10 mouse cellular contexts compared by ENCODE assay signal in genomic region chr9:98030715-98031114, GRCm38 (mm10). TPM values are rescaled to one million over a fixed set of nuclear protein-coding genes. Genes with fewer than 3 reads are reported as not detected.
DNase-seq lines count a peak whose midpoint lies in the region; ATAC-seq and TF ChIP-seq lines count a peak whose summit lies in the region.
"Had no signal": no experiment of that assay in that cellular context is flagged by ENCODE, and none has a peak within 500 bp of the region (broad histone marks: within the 10 kb centered on the region; RNA-seq: fewer than 3 reads in every experiment).

No protein-coding gene starts in this region.

- TF ChIP-seq EP300 in heart, adult 2 months (IDR thresholded peaks at IDR 0.05; ENCODE audit: insufficient read depth, low read depth, low read length): no peak
- no peak for TF ChIP-seq EP300 in liver, embryonic 14.5 days (IDR thresholded peaks at IDR 0.05; ENCODE audit: low read depth)

- H3K27ac ChIP-seq in heart, adult 2 months: no peak overlapping the region
- H3K27ac ChIP-seq in heart, embryonic 10.5 days: no peak overlapping the region
- H3K27ac ChIP-seq in liver, embryonic 14.5 days: no peak overlapping the region
- H3K27ac ChIP-seq in liver, embryonic 11.5 days (ENCODE audit: low read depth, low read length): no peak overlapping the region
- no peak overlapping the region for H3K27ac ChIP-seq in midbrain, embryonic 15.5 days

- H3K4me2 ChIP-seq in liver, embryonic 14.5 days (ENCODE audit: low read depth): no peak overlapping the region
- no peak overlapping the region for H3K4me2 ChIP-seq in liver, embryonic 11.5 days
- H3K4me2 ChIP-seq in midbrain, embryonic 15.5 days: peak overlapping the region; percentile 33

- no peaks in the 10 kb centered on the region for H3K4me1 ChIP-seq in heart, adult 2 months (ENCODE audit: control insufficient read depth, insufficient read depth, low read length)
- H3K4me1 ChIP-seq in heart, embryonic 10.5 days: peaks cover 14% of the 10 kb centered on the region
- H3K4me1 ChIP-seq in liver, embryonic 14.5 days (replicated peaks; ENCODE audit: control insufficient read depth in 2 of 2, insufficient read depth in 2 of 2, low read length in 1 of 2): no peaks in the 10 kb centered on the region
- H3K4me1 ChIP-seq in liver, embryonic 11.5 days (replicated peaks; ENCODE audit: control insufficient read depth, insufficient read depth, low read length): no peaks in the 10 kb centered on the region
- peaks cover 19% of the 10 kb centered on the region for H3K4me1 ChIP-seq in midbrain, embryonic 15.5 days

- no peak for TF ChIP-seq POLR2A in heart, adult 2 months (IDR thresholded peaks at IDR 0.05; ENCODE audit: insufficient read depth, low read depth, low read length)

- no peak overlapping the region for H3K9ac ChIP-seq in heart, adult 2 months (ENCODE audit: low read depth, low read length)
- H3K9ac ChIP-seq in liver, embryonic 14.5 days (replicated peaks): no peak overlapping the region
- no peak overlapping the region for H3K9ac ChIP-seq in liver, embryonic 11.5 days (ENCODE audit: low read depth, low read length)
- no peak overlapping the region for H3K9ac ChIP-seq in midbrain, embryonic 15.5 days

- H3K27me3 ChIP-seq in heart, adult 2 months (ENCODE audit: control insufficient read depth, insufficient read depth, low read length): peaks cover 12% of the 10 kb centered on the region
- H3K27me3 ChIP-seq in heart, embryonic 10.5 days (ENCODE audit: insufficient read depth, poor library complexity, severe bottlenecking): peaks cover 57% of the 10 kb centered on the region
- peaks cover 38% of the 10 kb centered on the region for H3K27me3 ChIP-seq in liver, embryonic 14.5 days (ENCODE audit: control insufficient read depth, insufficient read depth, low read length)
- peaks cover 37% of the 10 kb centered on the region for H3K27me3 ChIP-seq in liver, embryonic 11.5 days (replicated peaks; ENCODE audit: control insufficient read depth, insufficient read depth, low read length)
- H3K27me3 ChIP-seq in midbrain, embryonic 15.5 days (replicated peaks): peaks cover 25% of the 10 kb centered on the region

- intact Hi-C loops in heart, adult 2 months (cut with DNase I): loop anchor here (5.0 kb wide), 2 partner anchors 512 to 573 kb away; no protein-coding TSS in a partner anchor

- no peak overlapping the region for H3K4me3 ChIP-seq in heart, adult 2 months
- H3K4me3 ChIP-seq in heart, embryonic 10.5 days: no peak overlapping the region
- no peak overlapping the region for H3K4me3 ChIP-seq in liver, embryonic 14.5 days (ENCODE audit: insufficient read depth in 1 of 2, low read depth in 2 of 2, low read length in 2 of 2)
- H3K4me3 ChIP-seq in liver, embryonic 11.5 days (ENCODE audit: low read depth, low read length): no peak overlapping the region
- 0 out of 2 replicates have a peak overlapping the region, but pooled peaks have one; percentile 16 for H3K4me3 ChIP-seq in midbrain, embryonic 15.5 days

- TF ChIP-seq CTCF in heart, adult 2 months (IDR thresholded peaks at IDR 0.05): peak; percentile 95
- peak; percentile 32; the same call in 1 of the 2 replicates for TF ChIP-seq CTCF in liver, embryonic 14.5 days (IDR thresholded peaks at IDR 0.05; ENCODE audit: low read depth)

- H3K9me3 ChIP-seq in heart, embryonic 10.5 days: no peaks in the 10 kb centered on the region
- H3K9me3 ChIP-seq in liver, embryonic 14.5 days (ENCODE audit: control insufficient read depth, low read length): no peaks in the 10 kb centered on the region
- no peaks in the 10 kb centered on the region for H3K9me3 ChIP-seq in liver, embryonic 11.5 days (ENCODE audit: control insufficient read depth, low read length)
- no peaks in the 10 kb centered on the region for H3K9me3 ChIP-seq in midbrain, embryonic 15.5 days

- DNase-seq in heart, adult 2 months: no peak
- DNase-seq in heart, embryonic 10.5 days (ENCODE audit: low spot score): no peak
- no peak for DNase-seq in liver, embryonic 14.5 days (ENCODE audit: low read depth in 3 of 3, low spot score in 3 of 3)
- DNase-seq in liver, embryonic 11.5 days (ENCODE audit: low spot score): no peak
- peak; percentile 36 to 58 for DNase-seq in cerebellum, postnatal 10 days
- no peak for DNase-seq in urinary bladder, postnatal 25 days (ENCODE audit: low spot score)

- H3K79me2 ChIP-seq in heart, adult 2 months (replicated peaks; ENCODE audit: control insufficient read depth, insufficient read depth, low read length): no peaks in the 10 kb centered on the region

- WGBS in heart, adult 2 months: 10% methylated on average over 2 of the region's 2 CpGs
- 23% methylated on average over 2 of the region's 2 CpGs for WGBS in heart, embryonic 10.5 days
- WGBS in liver, embryonic 14.5 days (ENCODE audit: insufficient replicate concordance): 12% methylated on average over 2 of the region's 2 CpGs
- 18% methylated on average over 2 of the region's 2 CpGs for WGBS in liver, embryonic 11.5 days
- WGBS in midbrain, embryonic 15.5 days: 20% methylated on average over 2 of the region's 2 CpGs

- no peaks in the 10 kb centered on the region for H3K36me3 ChIP-seq in heart, adult 2 months (ENCODE audit: control insufficient read depth, insufficient read depth, low read length)
- no peaks in the 10 kb centered on the region for H3K36me3 ChIP-seq in heart, embryonic 10.5 days
- no peaks in the 10 kb centered on the region for H3K36me3 ChIP-seq in liver, embryonic 14.5 days (replicated peaks; ENCODE audit: control insufficient read depth, insufficient read depth, low read depth)
- no peaks in the 10 kb centered on the region for H3K36me3 ChIP-seq in liver, embryonic 11.5 days (ENCODE audit: control insufficient read depth, insufficient read depth, low read length)
- no peaks in the 10 kb centered on the region for H3K36me3 ChIP-seq in midbrain, embryonic 15.5 days (replicated peaks)
- H3K36me3 ChIP-seq: G1E had no signal

- ATAC-seq in liver, embryonic 14.5 days (ENCODE audit: insufficient read depth): no peak
- ATAC-seq in liver, embryonic 11.5 days (replicated peaks; ENCODE audit: low FRiP score): no peak
- no peak for ATAC-seq in midbrain, embryonic 15.5 days (replicated peaks)
- ATAC-seq in erythroblast, adult 5-6 weeks (replicated peaks; ENCODE audit: low FRiP score, poor library complexity, severe bottlenecking): no peak

RNA-seq across cellular contexts. Expression of gene Clstn2, which starts 2.3 kb away (rescaled TPM):
- total RNA-seq in heart, adult 2 months (2021): under 1 TPM; 0.37 to 0.39 TPM
- 0.29 and 0.56 TPM in 2 replicates for polyA plus RNA-seq in heart, adult 2 months (2012; rRNA removed)
- polyA plus RNA-seq in heart, embryonic 10.5 days (2016; fragmentation: Nextera tagmentation; extraction: Ambion mirVana): 0.60 and 1.6 TPM in 2 replicates
- 0.09 and 0.11 TPM in 2 replicates for polyA plus RNA-seq in liver, embryonic 14.5 days (2012; rRNA removed)
- polyA plus RNA-seq in liver, embryonic 14.5 days (2014; fragmentation: Nextera tagmentation; extraction: Ambion mirVana): 0.04 TPM in 1 of 2 replicates, not detected in the other
- polyA plus RNA-seq in liver, embryonic 11.5 days (2014; fragmentation: Nextera tagmentation; extraction: Ambion mirVana): 1.0 and 1.2 TPM in 2 replicates
- 9.5 and 10.9 TPM in 2 replicates for polyA plus RNA-seq in midbrain, embryonic 15.5 days (2015; fragmentation: Nextera tagmentation; extraction: Ambion mirVana)
- not detected in 2 replicates for total RNA-seq in erythroblast, adult 5-6 weeks (2015; ENCODE audit: low replicate concordance)
- total RNA-seq in erythroblast, adult 5-6 weeks (2017; ENCODE audit: low replicate concordance): not detected in 2 replicates
- total RNA-seq: neutrophil, adult 5-6 weeks had no signal
- polyA plus RNA-seq: G1E had no signal

Comparison
In these comparisons a context has a peak if more than half of its experiments do, and no peak if none do; other contexts are left out.
1. DNase-seq: peak in cerebellum, postnatal 10 days (2 of 2); none in heart, adult 2 months (0 of 2), heart, embryonic 10.5 days (single experiment), liver, embryonic 14.5 days (0 of 3), liver, embryonic 11.5 days (single experiment) and urinary bladder, postnatal 25 days (single experiment).